Mouse (Mus musculus) liver, adult 2 months (tissue): ENCODE results near the gene Pcnx2. TPM values are rescaled to one million over a fixed set of nuclear protein-coding genes. Genes with fewer than 3 reads are reported as not detected.

ENCODE experiments used
- DNase-seq: peaks from one replicate; pipeline ENCODE4 v3.0.0-alpha.2; 2011; ENCODE audit warnings: low read depth, low spot score; ENCODE audit errors: extremely low read depth
- H3K27ac ChIP-seq: fragments of 200-500 bp; replicated peaks from 2 replicates; pipeline ENCODE4 v1.5.1; 2012; ENCODE audit warnings: low read depth, mild to moderate bottlenecking, control low read depth, inconsistent platforms, low read length; ENCODE audit not compliant: insufficient read depth
- H3K27me3 ChIP-seq: fragments of 200-500 bp; 2 replicates; pipeline ENCODE4 v1.6.1; 2012; ENCODE audit warnings: mild to moderate bottlenecking, moderate library complexity, low read length, inconsistent platforms; ENCODE audit not compliant: control insufficient read depth, insufficient read depth
- H3K36me3 ChIP-seq: fragments of 200-500 bp; 2 replicates; pipeline ENCODE4 v1.6.1; 2012; ENCODE audit warnings: low read length, inconsistent platforms; ENCODE audit not compliant: control insufficient read depth, insufficient read depth
- H3K4me1 ChIP-seq: fragments of 200-500 bp; 2 replicates; pipeline ENCODE4 v1.6.1; 2011; ENCODE audit warnings: low read length; ENCODE audit not compliant: control insufficient read depth, insufficient read depth
- H3K4me3 ChIP-seq: fragments of 200-500 bp; 2 replicates; pipeline ENCODE4 v1.5.1; 2011; ENCODE audit warnings: low read depth, mild to moderate bottlenecking, control low read depth, low read length, moderate library complexity; ENCODE audit not compliant: insufficient read depth
- H3K79me2 ChIP-seq: fragments of 200-500 bp; 2 replicates; pipeline ENCODE4 v1.6.1; 2012; ENCODE audit warnings: inconsistent platforms, mild to moderate bottlenecking, low read length, moderate library complexity; ENCODE audit not compliant: control insufficient read depth, insufficient read depth
- H3K9ac ChIP-seq: fragments of 200-500 bp; 2 replicates; pipeline ENCODE4 v1.6.1; 2012; ENCODE audit warnings: low read depth, mild to moderate bottlenecking, control low read depth, inconsistent platforms, low read length
- CTCF ChIP-seq: fragments of 200-500 bp; IDR thresholded peaks from 2 replicates; pipeline ENCODE4 v1.5.1; 2011; ENCODE audit warnings: low read depth, low read length, control low read depth
- POLR2A ChIP-seq: fragments of 200-500 bp; IDR thresholded peaks from 2 replicates; pipeline ENCODE4 v1.6.1; 2011; ENCODE audit warnings: low read length, control low read depth; ENCODE audit not compliant: insufficient read depth; ENCODE audit errors: extremely low read depth
- WGBS: fragments of 180-500 bp; shearing (Covaris S2); methylation state at CpG from one replicate; pipeline ENCODE4 v1.1.7; 2018; 5-methylcytosine and 5-hydroxymethylcytosine counted together
- polyA plus RNA-seq: library from polyadenylated mRNA; depleted of rRNA; stranded (reverse); fragments of >200 nt; gene quantifications from 2 replicates; pipeline ENCODE4 v1.2.3, GENCODE M21; 2012; rRNA removed
- total RNA-seq: library from RNA; depleted of rRNA; stranded (reverse); fragments of >200 nt; gene quantifications from 2 replicates; pipeline ENCODE4 v1.2.3, GENCODE M21; 2014; rRNA removed

Pcnx2 gene
- total and polyA plus RNA-seq, 2 experiments, result 0.05 TPM; not detected in 1

DNA sequence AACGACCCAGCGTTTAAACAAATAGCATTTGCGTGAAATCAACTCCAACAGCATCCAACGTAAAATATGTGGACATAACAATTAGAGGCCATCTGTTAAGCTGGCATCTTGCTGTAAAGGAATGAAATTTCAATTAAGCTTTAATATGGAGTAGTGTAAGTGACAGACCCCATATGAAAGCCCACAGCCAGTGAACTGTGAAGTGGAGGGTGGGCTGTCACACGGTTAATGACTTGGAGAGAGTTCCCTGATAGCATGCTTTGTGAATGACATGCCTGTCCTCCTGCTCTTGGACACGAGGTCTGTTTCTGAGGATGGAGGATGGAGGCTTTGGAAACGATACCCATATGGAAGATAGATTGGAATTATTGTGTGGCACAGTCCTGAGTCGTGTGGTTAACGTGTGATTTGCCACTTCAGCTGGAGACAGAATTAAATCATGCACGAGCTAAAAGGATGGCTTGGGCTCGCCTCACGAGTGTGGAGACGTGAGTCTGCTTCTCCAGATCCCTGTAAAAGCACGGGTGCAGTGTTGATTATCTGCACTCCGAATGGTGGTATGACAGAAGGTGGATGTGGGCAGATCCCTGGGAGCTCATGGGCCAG, 195.1 kb downstream of the Pcnx2 start:
- TF ChIP-seq CTCF, result no peak
- TF ChIP-seq POLR2A, result no peak
- H3K27me3 ChIP-seq, result no peaks in the 10 kb centered on the region
- DNase-seq, result no peak
- H3K27ac ChIP-seq, result no peak overlapping the region
- WGBS, result 86% methylated on average over 15 of the region's 15 CpGs
- H3K9ac ChIP-seq, result no peak overlapping the region
- no peak overlapping the region for H3K4me3 ChIP-seq
- no peaks in the 10 kb centered on the region for H3K79me2 ChIP-seq
- no peaks in the 10 kb centered on the region for H3K36me3 ChIP-seq
- H3K4me1 ChIP-seq, result no peaks in the 10 kb centered on the region

Other genes starting within 250 kb of the Pcnx2 start
- 0.40 and 0.55 TPM in 2 replicates for gene Map10, start 228.5 kb downstream of the Pcnx2 start, total RNA-seq
- gene Map10, start 228.5 kb downstream of the Pcnx2 start, polyA plus RNA-seq, result 0.09 and 0.14 TPM in 2 replicates
- gene Ntpcr, start 168.4 kb downstream of the Pcnx2 start, total RNA-seq, result 10.9 and 12.3 TPM in 2 replicates
- gene Ntpcr, start 168.4 kb downstream of the Pcnx2 start, polyA plus RNA-seq, result 11.4 and 13.7 TPM in 2 replicates
- gene Map3k21, start 12.1 kb upstream of the Pcnx2 start, total RNA-seq, result 3.9 and 4.7 TPM in 2 replicates
- 2.6 and 2.8 TPM in 2 replicates for gene Map3k21, start 12.1 kb upstream of the Pcnx2 start, polyA plus RNA-seq
- 0.20 and 0.28 TPM in 2 replicates for gene Kcnk1, start 96.9 kb upstream of the Pcnx2 start, total RNA-seq
- gene Kcnk1, start 96.9 kb upstream of the Pcnx2 start, polyA plus RNA-seq, result 0.11 and 0.17 TPM in 2 replicates